Mouse (Mus musculus) ovary, adult 2 months (tissue): ENCODE data around the gene Elovl3. TPM values are rescaled to one million over a fixed set of nuclear protein-coding genes. Genes with fewer than 3 reads are reported as not detected.

Experiments used
- polyA plus RNA-seq: library from polyadenylated mRNA; depleted of rRNA; stranded (reverse); fragments of >200 nt; gene quantifications from 2 replicates; pipeline ENCODE4 v1.2.3, GENCODE M21; 2012; rRNA removed

Elovl3 gene
- not detected in 2 replicates for polyA plus RNA-seq

GRCm38 (mm10) chr19:46131694-46132525 lies at the start of gene Elovl3:
Gene Elovl3, plus strand, starts transcription at chr19:46131897.

DNA sequence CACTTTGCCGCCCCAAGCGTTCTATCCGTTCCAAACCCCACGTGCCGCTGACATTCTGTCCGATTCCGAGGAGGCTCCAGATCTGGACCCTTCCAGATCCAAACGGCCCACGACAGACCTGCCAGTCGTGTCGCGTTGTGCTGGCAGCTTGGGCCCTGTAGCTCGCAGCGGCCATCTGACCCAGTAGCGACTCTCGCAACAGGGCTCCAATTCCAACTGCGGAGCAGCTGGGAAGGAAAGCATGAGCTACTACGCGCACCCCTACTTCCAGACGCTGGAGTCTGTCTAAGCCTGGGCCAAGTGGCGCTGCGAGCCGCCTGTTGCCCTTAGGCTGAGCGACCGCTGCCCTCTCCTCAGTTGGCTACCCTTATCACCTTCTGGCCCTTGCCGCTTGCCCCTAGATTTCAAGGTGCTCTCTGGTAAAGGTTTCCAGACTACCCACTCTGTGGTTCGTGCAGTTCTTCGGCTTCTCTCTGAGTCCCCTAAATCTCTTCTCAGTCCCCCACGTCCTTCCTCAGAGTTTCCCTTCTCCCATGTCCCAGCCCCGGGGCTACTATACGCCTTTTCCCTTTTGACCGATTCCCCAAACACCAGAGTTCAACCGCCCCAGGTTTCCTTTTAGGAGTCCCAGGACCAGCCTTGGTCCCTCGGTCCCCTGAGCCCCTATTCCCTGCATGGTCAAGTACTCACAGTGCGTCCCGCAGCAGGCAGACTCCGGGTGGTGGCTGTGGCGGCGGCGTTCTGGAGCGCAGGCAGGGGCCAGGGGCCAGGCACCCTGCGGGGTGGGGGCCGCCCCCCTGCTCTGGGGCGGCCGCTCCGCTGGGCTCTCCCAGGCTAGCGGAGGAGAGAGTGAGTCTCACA lies 16.0 kb downstream of the Elovl3 start, which contains the start of gene Pitx3:
TSS of gene Pitx3 (minus strand) at position 816 of the 861 bp plus-strand sequence.

GRCm38 (mm10) chr19:46152127-46152803 lies 20.6 kb downstream of the Elovl3 start, which contains the start of gene Gbf1:
Gene Gbf1, plus strand, starts transcription at chr19:46152509.

Other genes with a start within 250 kb of the Elovl3 start
- gene Armh3, start 133.4 kb upstream of the Elovl3 start, polyA plus RNA-seq: 10.2 and 12.3 TPM in 2 replicates
- 13.8 and 15.4 TPM in 2 replicates for gene Hps6, start 128.4 kb upstream of the Elovl3 start, polyA plus RNA-seq
- gene Pprc1, start 87.0 kb upstream of the Elovl3 start, polyA plus RNA-seq: 31.1 and 38.3 TPM in 2 replicates
- 246 and 274 TPM in 2 replicates for gene Ldb1, start 86.7 kb upstream of the Elovl3 start, polyA plus RNA-seq
- gene Nolc1, start 56.0 kb upstream of the Elovl3 start, polyA plus RNA-seq: 14.0 and 15.0 TPM in 2 replicates
- gene Pitx3, start 16.4 kb downstream of the Elovl3 start, polyA plus RNA-seq: 0.11 and 0.16 TPM in 2 replicates
- 74.1 and 108 TPM in 2 replicates for gene Gbf1, start 20.6 kb downstream of the Elovl3 start, polyA plus RNA-seq
- 77.5 and 91.6 TPM in 2 replicates for gene Nfkb2, start 172.4 kb downstream of the Elovl3 start, polyA plus RNA-seq
- gene Psd, start 195.3 kb downstream of the Elovl3 start, polyA plus RNA-seq: 127 and 146 TPM in 2 replicates
- 44.4 and 50.7 TPM in 2 replicates for gene Fbxl15, start 196.3 kb downstream of the Elovl3 start, polyA plus RNA-seq
- gene Cuedc2, start 206.8 kb downstream of the Elovl3 start, polyA plus RNA-seq: 86.4 and 109 TPM in 2 replicates
- gene Mfsd13a, start 209.2 kb downstream of the Elovl3 start, polyA plus RNA-seq: 54.2 and 72.7 TPM in 2 replicates
- gene 2310034G01Rik, start 218.4 kb downstream of the Elovl3 start, polyA plus RNA-seq: 15.3 and 23.6 TPM in 2 replicates